Mouse (Mus musculus) brain, embryonic 14.5 days (tissue): ENCODE measurements at regions not wholly inside any gene's neighbourhood (a gene's known extent, or its start where the extent isn't known, plus 50 kb on each side); places are given as distances from the start of the nearest gene placed in this dataset.

Experiments
- CTCF ChIP-seq: fragments of 200-500 bp; IDR thresholded peaks from 2 replicates; pipeline ENCODE4 v1.5.1; 2012; ENCODE audit warnings: inconsistent platforms, mild to moderate bottlenecking, moderate library complexity, borderline replicate concordance; ENCODE audit not compliant: insufficient read depth, insufficient read length; ENCODE audit errors: extremely low read depth
- POLR2A ChIP-seq: fragments of 200-500 bp; IDR thresholded peaks from 2 replicates; pipeline ENCODE4 v1.6.1; 2012; ENCODE audit warnings: mild to moderate bottlenecking, inconsistent platforms, borderline replicate concordance; ENCODE audit not compliant: poor library complexity, insufficient read depth, insufficient read length, severe bottlenecking; ENCODE audit errors: extremely low read depth

DNA sequence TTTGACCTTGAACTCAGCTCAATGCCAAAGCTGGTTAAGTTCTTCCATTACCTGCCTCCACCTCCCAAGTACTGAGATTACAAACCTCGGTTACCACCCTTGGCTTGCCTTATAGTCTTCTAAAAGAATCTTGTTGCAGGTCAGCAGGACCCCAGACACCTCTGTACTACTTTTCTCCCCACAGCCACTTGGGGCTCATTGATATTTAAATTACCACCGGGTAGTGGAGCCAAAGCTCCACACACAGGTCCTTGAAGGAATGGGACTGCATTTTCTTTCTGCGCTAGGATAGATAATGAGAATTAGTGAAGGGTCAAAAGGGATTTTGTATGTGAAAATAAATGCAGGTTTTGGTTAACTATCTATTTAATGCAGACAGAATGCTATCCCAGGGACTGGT lies 326.5 kb upstream of the Api5 start:
- TF ChIP-seq POLR2A (no peak), CTCF (0 out of 2 replicates have a peak, but pooled peaks have one; percentile 2)
